Mouse (Mus musculus) MEL (cell line): ENCODE data around the gene Pum1. TPM values are rescaled to one million over a fixed set of nuclear protein-coding genes. Genes with fewer than 3 reads are reported as not detected.

Experiments
- DNase-seq: peaks from one replicate; pipeline ENCODE4 v3.0.0; 2011; ENCODE audit warnings: low read depth, low spot score
- H3K27ac ChIP-seq: 2 replicates; pipeline ENCODE4 v1.5.1; 2012; ENCODE audit warnings: low read depth, mild to moderate bottlenecking, control low read depth, low read length, moderate library complexity; ENCODE audit not compliant: control insufficient read depth
- H3K27me3 ChIP-seq, 2 experiments: fragments of 150-350 bp in 1 of 2; sonication (generic) in 1 of 2; 2 replicates each; pipeline ENCODE4 v1.6.1; 2012; ENCODE audit warnings: low read length in 2 of 2, mild to moderate bottlenecking in 2 of 2, improper control_type of control experiment in 1 of 2, moderate library complexity in 1 of 2; ENCODE audit not compliant: insufficient read depth in 2 of 2, control insufficient read depth in 1 of 2
- H3K36me3 ChIP-seq, 2 experiments: 2 replicates each; pipeline ENCODE4 v1.6.1; 2012 to 2014; ENCODE audit warnings: low read length in 2 of 2, improper control_type of control experiment in 1 of 2, inconsistent platforms in 1 of 2, mild to moderate bottlenecking in 1 of 2; ENCODE audit not compliant: insufficient read depth in 2 of 2, control insufficient read depth in 1 of 2
- H3K4me1 ChIP-seq, 2 experiments: fragments of 150-350 bp in 1 of 2; sonication (generic) in 1 of 2; 2 replicates each; pipeline ENCODE4 v1.6.1; 2012; ENCODE audit warnings: low read length in 2 of 2, improper control_type of control experiment in 1 of 2, mild to moderate bottlenecking in 1 of 2; ENCODE audit not compliant: insufficient read depth in 2 of 2, control insufficient read depth in 1 of 2
- H3K4me3 ChIP-seq, 2 experiments: fragments of 150-350 bp in 1 of 2; sonication (generic) in 1 of 2; 2 replicates each; pipeline ENCODE4 v1.5.1; 2012; ENCODE audit warnings: low read depth in 2 of 2, low read length in 2 of 2, mild to moderate bottlenecking in 2 of 2, moderate library complexity in 2 of 2, control low read depth in 1 of 2, improper control_type of control experiment in 1 of 2; ENCODE audit not compliant: control insufficient read depth in 1 of 2, insufficient read depth in 1 of 2
- H3K79me2 ChIP-seq: 2 replicates; pipeline ENCODE4 v1.6.1; 2012; ENCODE audit warnings: mild to moderate bottlenecking, low read length, moderate library complexity; ENCODE audit not compliant: control insufficient read depth, poor library complexity, insufficient read depth
- H3K9ac ChIP-seq: 2 replicates; pipeline ENCODE4 v1.6.1; 2012; ENCODE audit warnings: low read depth, mild to moderate bottlenecking, control low read depth, low read length, moderate library complexity; ENCODE audit not compliant: control insufficient read depth, poor library complexity, severe bottlenecking
- H3K9me3 ChIP-seq: fragments of 150-350 bp; sonication (generic); replicated peaks from 2 replicates; pipeline ENCODE4 v1.6.1; 2012; ENCODE audit warnings: mild to moderate bottlenecking, low read length, improper control_type of control experiment, moderate library complexity; ENCODE audit not compliant: insufficient read depth
- BHLHE40 ChIP-seq: IDR thresholded peaks from 2 replicates; pipeline ENCODE4 v1.6.1; 2012; ENCODE audit warnings: low read depth, mild to moderate bottlenecking, inconsistent platforms, low read length, improper control_type of control experiment, borderline replicate concordance
- CHD1 ChIP-seq: IDR thresholded peaks from 2 replicates; pipeline ENCODE4 v1.6.1; 2012; ENCODE audit warnings: low read depth, mild to moderate bottlenecking, inconsistent platforms, low read length, improper control_type of control experiment
- CHD2 ChIP-seq: IDR thresholded peaks from 2 replicates; pipeline ENCODE4 v1.6.1; 2011; ENCODE audit warnings: low read length, improper control_type of control experiment
- CTCF ChIP-seq, 3 experiments: IDR thresholded peaks in 2 of 3; conservative IDR thresholded peaks in 1 of 3; 2 replicates each; pipeline ENCODE4 v1.5.1; 2011 to 2012; ENCODE audit warnings: low read length in 3 of 3, low read depth in 2 of 3, mild to moderate bottlenecking in 2 of 3, improper control_type of control experiment in 1 of 3, inconsistent platforms in 1 of 3, mixed read lengths in 1 of 3, moderate library complexity in 1 of 3; ENCODE audit not compliant: control insufficient read depth in 1 of 3, insufficient read depth in 1 of 3, poor library complexity in 1 of 3, severe bottlenecking in 1 of 3
- E2F4 ChIP-seq: IDR thresholded peaks from 2 replicates; pipeline ENCODE4 v1.6.1; 2011; ENCODE audit warnings: low read depth, low read length, improper control_type of control experiment, borderline replicate concordance
- ELF1 ChIP-seq: IDR thresholded peaks from 2 replicates; pipeline ENCODE4 v1.6.1; 2014; ENCODE audit warnings: low read depth, mild to moderate bottlenecking, inconsistent platforms, low read length, improper control_type of control experiment, moderate library complexity
- EP300 ChIP-seq, 2 experiments: IDR thresholded peaks; 2 replicates each; pipeline ENCODE4 v1.6.1; 2011; ENCODE audit warnings: improper control_type of control experiment in 2 of 2, low read length in 2 of 2, low read depth in 1 of 2, mild to moderate bottlenecking in 1 of 2
- ETS1 ChIP-seq: IDR thresholded peaks from 2 replicates; pipeline ENCODE4 v1.6.1; 2012; ENCODE audit warnings: low read depth, mild to moderate bottlenecking, inconsistent platforms, low read length, improper control_type of control experiment, moderate library complexity
- GABPA ChIP-seq: IDR thresholded peaks from 2 replicates; pipeline ENCODE4 v1.6.1; 2012; ENCODE audit warnings: low read depth, mild to moderate bottlenecking, inconsistent platforms, low read length, improper control_type of control experiment, moderate library complexity
- GATA1 ChIP-seq: IDR thresholded peaks from 2 replicates; pipeline ENCODE4 v1.6.1; 2011; ENCODE audit warnings: low read depth, low read length, improper control_type of control experiment
- HCFC1 ChIP-seq: IDR thresholded peaks from 2 replicates; pipeline ENCODE4 v1.6.1; 2012; ENCODE audit warnings: low read depth, mild to moderate bottlenecking, inconsistent platforms, low read length, improper control_type of control experiment, moderate library complexity
- JUND ChIP-seq: IDR thresholded peaks from 2 replicates; pipeline ENCODE4 v1.6.1; 2011; ENCODE audit warnings: low read depth, mild to moderate bottlenecking, improper control_type of control experiment, low read length
- KAT2A ChIP-seq: conservative IDR thresholded peaks from 2 replicates; pipeline ENCODE4 v1.6.1; 2012; ENCODE audit warnings: low read depth, low read length, improper control_type of control experiment, inconsistent platforms
- MAFK ChIP-seq: IDR thresholded peaks from 2 replicates; pipeline ENCODE4 v1.6.1; 2011; ENCODE audit warnings: low read depth, mild to moderate bottlenecking, low read length, improper control_type of control experiment, borderline replicate concordance
- MAX ChIP-seq: IDR thresholded peaks from 2 replicates; pipeline ENCODE4 v1.6.1; 2011; ENCODE audit warnings: low read length, improper control_type of control experiment
- MAZ ChIP-seq: IDR thresholded peaks from 2 replicates; pipeline ENCODE4 v1.6.1; 2012; ENCODE audit warnings: low read depth, mild to moderate bottlenecking, inconsistent platforms, low read length, improper control_type of control experiment
- MEF2A ChIP-seq: IDR thresholded peaks from 2 replicates; pipeline ENCODE4 v1.6.1; 2014; ENCODE audit warnings: low read depth, mild to moderate bottlenecking, inconsistent platforms, low read length, improper control_type of control experiment; ENCODE audit not compliant: poor library complexity, insufficient replicate concordance, severe bottlenecking; ENCODE audit errors: extremely low read depth
- MXI1 ChIP-seq: IDR thresholded peaks from 2 replicates; pipeline ENCODE4 v1.6.1; 2011; ENCODE audit warnings: mild to moderate bottlenecking, low read depth, low read length, improper control_type of control experiment
- MYB ChIP-seq: IDR thresholded peaks from 2 replicates; pipeline ENCODE4 v1.6.1; 2011; ENCODE audit warnings: mild to moderate bottlenecking, low read depth, low read length, improper control_type of control experiment
- MYC ChIP-seq: IDR thresholded peaks from 2 replicates; pipeline ENCODE4 v1.6.1; 2011; ENCODE audit warnings: low read depth, mild to moderate bottlenecking, low read length, improper control_type of control experiment, moderate library complexity
- NELFE ChIP-seq: IDR thresholded peaks from 2 replicates; pipeline ENCODE4 v1.6.1; 2011; ENCODE audit warnings: low read depth, low read length, improper control_type of control experiment
- NRF1 ChIP-seq: IDR thresholded peaks from 2 replicates; pipeline ENCODE4 v1.6.1; 2014; ENCODE audit warnings: low read depth, mild to moderate bottlenecking, inconsistent platforms, low read length, improper control_type of control experiment, moderate library complexity; ENCODE audit not compliant: poor library complexity, insufficient read depth, severe bottlenecking
- POLR2A ChIP-seq, 2 experiments: IDR thresholded peaks; 2 replicates each; pipeline ENCODE4 v1.6.1; 2011 to 2012; ENCODE audit warnings: low read length in 2 of 2, mild to moderate bottlenecking in 2 of 2, control low read depth in 1 of 2, improper control_type of control experiment in 1 of 2, low read depth in 1 of 2, moderate library complexity in 1 of 2; ENCODE audit not compliant: control insufficient read depth in 1 of 2, insufficient read depth in 1 of 2, poor library complexity in 1 of 2
- POLR2AphosphoS2 ChIP-seq: IDR thresholded peaks from 2 replicates; pipeline ENCODE4 v1.6.1; 2011; ENCODE audit warnings: low read length, improper control_type of control experiment
- POLR2AphosphoS5 ChIP-seq: IDR thresholded peaks from 2 replicates; pipeline ENCODE4 v1.6.1; 2012; ENCODE audit warnings: low read depth, borderline replicate concordance, mild to moderate bottlenecking, inconsistent platforms, low read length, moderate library complexity, mixed read lengths
- RAD21 ChIP-seq: IDR thresholded peaks from 2 replicates; pipeline ENCODE4 v1.6.1; 2011; ENCODE audit warnings: mild to moderate bottlenecking, low read depth, low read length, improper control_type of control experiment
- RCOR1 ChIP-seq: IDR thresholded peaks from 2 replicates; pipeline ENCODE4 v1.6.1; 2012; ENCODE audit warnings: low read depth, mild to moderate bottlenecking, inconsistent platforms, low read length, improper control_type of control experiment
- SIN3A ChIP-seq: IDR thresholded peaks from 2 replicates; pipeline ENCODE4 v1.6.1; 2012; ENCODE audit warnings: low read length, improper control_type of control experiment, inconsistent platforms
- SMC3 ChIP-seq: IDR thresholded peaks from 2 replicates; pipeline ENCODE4 v1.6.1; 2011; ENCODE audit warnings: low read depth, low read length, improper control_type of control experiment
- TAL1 ChIP-seq: IDR thresholded peaks from 2 replicates; pipeline ENCODE4 v1.6.1; 2012; ENCODE audit warnings: mild to moderate bottlenecking, inconsistent platforms, low read length, moderate library complexity, mixed read lengths
- TBP ChIP-seq: IDR thresholded peaks from 2 replicates; pipeline ENCODE4 v1.8.0; 2011; ENCODE audit warnings: low read depth, low read length, improper control_type of control experiment
- UBTF ChIP-seq: IDR thresholded peaks from 2 replicates; pipeline ENCODE4 v1.6.1; 2012; ENCODE audit warnings: low read depth, mild to moderate bottlenecking, inconsistent platforms, low read length, improper control_type of control experiment, moderate library complexity, borderline replicate concordance; ENCODE audit not compliant: insufficient read depth
- USF1 ChIP-seq: IDR thresholded peaks from 2 replicates; pipeline ENCODE4 v1.6.1; 2014; ENCODE audit warnings: low read depth, mild to moderate bottlenecking, inconsistent platforms, low read length, improper control_type of control experiment, moderate library complexity
- USF2 ChIP-seq, 2 experiments: IDR thresholded peaks; 2 replicates each; pipeline ENCODE4 v1.6.1; 2011 to 2012; ENCODE audit warnings: improper control_type of control experiment in 2 of 2, low read length in 2 of 2, borderline replicate concordance in 1 of 2, inconsistent platforms in 1 of 2, low read depth in 1 of 2, mild to moderate bottlenecking in 1 of 2; ENCODE audit not compliant: insufficient read depth in 1 of 2
- ZC3H11A ChIP-seq: IDR thresholded peaks from 2 replicates; pipeline ENCODE4 v1.6.1; 2012; ENCODE audit warnings: low read depth, mild to moderate bottlenecking, inconsistent platforms, low read length, improper control_type of control experiment
- ZKSCAN1 ChIP-seq: IDR thresholded peaks from 2 replicates; pipeline ENCODE4 v1.6.1; 2012; ENCODE audit warnings: low read depth, mild to moderate bottlenecking, inconsistent platforms, low read length, improper control_type of control experiment, moderate library complexity
- ZMIZ1 ChIP-seq: IDR thresholded peaks from 2 replicates; pipeline ENCODE4 v1.6.1; 2012; ENCODE audit warnings: low read depth, mild to moderate bottlenecking, inconsistent platforms, low read length, improper control_type of control experiment, moderate library complexity
- ZNF384 ChIP-seq: IDR thresholded peaks from 2 replicates; pipeline ENCODE4 v1.6.1; 2012; ENCODE audit warnings: low read depth, mild to moderate bottlenecking, inconsistent platforms, low read length, improper control_type of control experiment
- polyA plus RNA-seq, 2 experiments: library from polyadenylated mRNA; stranded (reverse) in 1 of 2; unstranded in 1 of 2; fragments of >175 nt in 1 of 2; fragments of >200 nt in 1 of 2; gene quantifications; 2 replicates each; pipeline versions ENCODE4 v1.2.1 to v1.2.4; 2012; ENCODE audit warnings: low replicate concordance in 2 of 2, low read depth in 1 of 2; ENCODE audit not compliant: insufficient read length in 2 of 2, insufficient read depth in 1 of 2, missing spikeins in 1 of 2
- total RNA-seq: library from RNA; depleted of rRNA; stranded (reverse); fragments of 300-350 nt; gene quantifications from 2 replicates; pipeline ENCODE4 v1.2.3, GENCODE M21; 2012

The Pum1 gene
- total and polyA plus RNA-seq, 3 experiments = 31.9 to 46.2 (median 36.1) TPM

- Histone ChIP-seq H3K4me3 (no peak overlapping the region), H3K4me1 (peaks cover 31 to 45% of the 10 kb centered on the region in 2 experiments), H3K36me3 (peaks cover 36 to 79% of the 10 kb centered on the region in 2 experiments)
- TF ChIP-seq KAT2A (no peak), GATA1 (peak; percentile 99), MXI1 (peak; percentile 86), POLR2A (IDR thresholded peaks at IDR 0.05; ENCODE audit: control insufficient read depth in 1 of 2, insufficient read depth in 1 of 2, low read depth in 1 of 2, low read length in 2 of 2, poor library complexity in 1 of 2) (0 out of 4 replicates have a peak, but pooled peaks of 1 of the 2 experiments have one; percentile 30), ZNF384 (no peak), ELF1 (peak; percentile 24; the same call in 1 of the 2 replicates), NRF1 (no peak), USF2 (IDR thresholded peaks at IDR 0.05; ENCODE audit: borderline replicate concordance in 1 of 2, insufficient read depth in 1 of 2, low read depth in 1 of 2, low read length in 2 of 2) (no peak), SIN3A (peak; percentile 97), HCFC1 (no peak), ZC3H11A (no peak), BHLHE40 (peak; percentile 66; the same call in 1 of the 2 replicates), MYB (no peak), ETS1 (peak; percentile 99), CHD2 (no peak), GABPA (no peak), RCOR1 (peak; percentile 94), CHD1 (no peak), USF1 (no peak), NELFE (no peak), RAD21 (no peak), CTCF (IDR thresholded peaks at IDR 0.05 in 2 of 3, conservative IDR thresholded peaks at IDR 0.05 in 1 of 3; ENCODE audit: control insufficient read depth in 1 of 3, insufficient read depth in 1 of 3, low read depth in 2 of 3, low read length in 3 of 3, poor library complexity in 1 of 3, severe bottlenecking in 1 of 3) (no peak), UBTF (no peak), MEF2A (peak; percentile 97), E2F4 (no peak), TBP (0 out of 2 replicates have a peak, but pooled peaks have one; percentile 34), MAFK (peak; percentile 80; the same call in 1 of the 2 replicates), ZMIZ1 (no peak), EP300 (IDR thresholded peaks at IDR 0.05; ENCODE audit: low read depth in 1 of 2, low read length in 2 of 2) (peak; percentile 96 to 98), MYC (peak; percentile 43; the same call in 1 of the 2 replicates), TAL1 (peak; percentile 97), ZKSCAN1 (no peak), MAX (no peak), MAZ (peak; percentile 87), POLR2AphosphoS2 (peak; percentile 63; the same call in 1 of the 2 replicates), JUND (no peak), POLR2AphosphoS5 (no peak), SMC3 (no peak)
These were observed 52.0 kb downstream of the Pum1 start for GRCm38 (mm10) chr4:130715126-130715525.

More at GRCm38 (mm10) chr4:130715126-130715525, 52.0 kb downstream of the Pum1 start:
- H3K9me3 ChIP-seq = no peaks in the 10 kb centered on the region
- H3K9ac ChIP-seq = no peak overlapping the region
- no peaks in the 10 kb centered on the region for H3K27me3 ChIP-seq
- H3K27ac ChIP-seq = peak overlapping the region; percentile 71
- peaks cover 68% of the 10 kb centered on the region for H3K79me2 ChIP-seq
- DNase-seq = peak; percentile 93
